Mouse (Mus musculus) lung, adult 2 months (tissue): ENCODE data around the gene Gm10226.
"Not testable (repeated sequence)": the region's sequence is repeated elsewhere in the genome, so short reads cannot be mapped to it uniquely, and the experiment has no call there.

ENCODE experiments used
- CTCF ChIP-seq: fragments of 200-500 bp; IDR thresholded peaks from 2 replicates; pipeline ENCODE4 v1.5.1; 2011; ENCODE audit warnings: mild to moderate bottlenecking, low read length, control low read depth; ENCODE audit not compliant: insufficient read depth
- POLR2A ChIP-seq: fragments of 200-500 bp; IDR thresholded peaks from 2 replicates; pipeline ENCODE4 v1.6.1; 2011; ENCODE audit warnings: low read depth, mild to moderate bottlenecking, control low read depth, low read length, borderline replicate concordance; ENCODE audit errors: extremely low read depth

- TF ChIP-seq CTCF, POLR2A: not testable (repeated sequence)
Measured at GRCm38 (mm10) chr17:21730495-21730894, 38.8 kb downstream of the Gm10226 start, which contains the start of gene Zfp229.
